Mouse (Mus musculus): ENCODE results near the gene Aig1. TPM values are rescaled to one million over a fixed set of nuclear protein-coding genes. Genes with fewer than 3 reads are reported as not detected.

Aig1 gene
- polyA plus RNA-seq, 1 experiment from 2014 or later, result 93.6 TPM

DNA sequence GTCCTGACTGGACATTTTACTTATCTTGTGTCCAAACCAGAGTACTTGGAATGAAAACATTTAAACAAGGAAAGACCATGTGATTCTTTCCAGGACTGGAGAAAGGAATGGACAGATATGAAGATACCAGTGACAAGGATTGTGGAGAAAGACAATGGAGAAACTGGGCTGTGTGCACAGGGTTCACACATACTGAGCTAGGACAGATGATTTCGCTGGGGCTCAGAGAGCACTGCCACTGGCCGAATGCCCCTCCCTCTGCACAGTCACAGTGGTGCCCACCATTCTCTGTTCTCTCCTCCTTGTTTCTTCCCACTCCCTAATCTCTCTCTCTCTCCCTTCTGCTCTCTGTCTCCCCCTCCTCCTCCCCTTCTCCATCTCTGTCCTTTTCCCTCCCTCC, 142.6 kb downstream of the Aig1 start:
- Histone ChIP-seq H3K4me3 (replicated peaks; ENCODE audit: low read length) (no peak overlapping the region), H3K4me2 (replicated peaks) (no peak overlapping the region), H3K27ac (no peak overlapping the region), H3K27me3 (ENCODE audit: control insufficient read depth, insufficient read depth, low read length) (no peaks in the 10 kb centered on the region), H3K4me1 (replicated peaks; ENCODE audit: control insufficient read depth, insufficient read depth, low read length) (no peaks in the 10 kb centered on the region), H3K36me3 (replicated peaks; ENCODE audit: control insufficient read depth, insufficient read depth) (no peaks in the 10 kb centered on the region), H3K9ac (no peak overlapping the region), H3K9me3 (ENCODE audit: control insufficient read depth, low read length) (no peaks in the 10 kb centered on the region)
- 76% methylated on average over 2 of the region's 2 CpGs for WGBS
- no peak for DNase-seq (ENCODE audit: low spot score)
- ATAC-seq (ENCODE audit: low FRiP score), result no peak

DNA sequence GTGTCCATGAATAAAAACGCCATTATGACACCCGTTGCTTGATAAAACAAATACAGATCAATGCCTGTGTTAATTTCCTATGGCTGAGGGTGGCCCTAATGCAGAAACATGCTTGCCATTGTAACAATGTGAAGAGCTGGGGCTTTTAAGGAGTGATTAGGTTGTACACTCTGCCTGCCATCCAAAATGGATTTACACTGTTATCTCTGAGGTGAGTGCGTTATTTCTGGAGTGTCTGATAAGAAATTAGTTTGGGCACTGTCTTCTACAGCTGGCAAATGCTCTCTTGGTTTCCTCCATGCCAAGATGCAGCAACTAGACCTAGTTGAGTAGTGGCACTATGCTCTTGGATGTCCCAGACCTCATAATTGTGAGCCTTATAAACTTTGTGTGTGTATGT, 143.5 kb downstream of the Aig1 start:
- whole genome bisulfite sequencing, result 96% methylated on average over 3 of the region's 3 CpGs
- Histone ChIP-seq H3K4me3 (replicated peaks; ENCODE audit: low read length) (no peak overlapping the region), H3K4me1 (replicated peaks; ENCODE audit: control insufficient read depth, insufficient read depth, low read length) (no peaks in the 10 kb centered on the region), H3K4me2 (replicated peaks) (no peak overlapping the region), H3K36me3 (replicated peaks; ENCODE audit: control insufficient read depth, insufficient read depth) (no peaks in the 10 kb centered on the region), H3K9ac (no peak overlapping the region), H3K27ac (no peak overlapping the region), H3K9me3 (ENCODE audit: control insufficient read depth, low read length) (no peaks in the 10 kb centered on the region), H3K27me3 (ENCODE audit: control insufficient read depth, insufficient read depth, low read length) (no peaks in the 10 kb centered on the region)
- no peak for DNase-seq (ENCODE audit: low spot score)
- ATAC-seq (ENCODE audit: low FRiP score), result no peak

DNA sequence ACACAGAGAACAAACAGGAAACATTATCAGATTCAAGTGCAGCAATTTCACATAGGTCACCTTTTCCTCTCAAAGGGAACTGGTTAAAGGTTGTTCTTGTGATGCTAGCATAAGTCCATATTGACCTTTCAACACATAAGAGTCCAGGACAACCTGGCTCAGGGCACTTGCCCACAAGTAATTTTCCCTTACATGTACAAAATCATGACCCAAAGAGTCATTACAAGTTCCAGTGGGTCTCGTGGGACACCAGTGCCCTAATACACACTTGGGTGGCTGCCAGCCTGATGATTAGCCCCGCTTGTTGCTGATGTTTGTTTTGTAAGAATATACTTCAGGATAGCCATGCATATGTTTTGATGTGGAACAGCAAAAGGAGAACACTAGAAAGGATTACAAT, 152.6 kb downstream of the Aig1 start:
- Histone ChIP-seq H3K27me3 (ENCODE audit: control insufficient read depth, insufficient read depth, low read length) (no peaks in the 10 kb centered on the region), H3K27ac (no peak overlapping the region), H3K36me3 (replicated peaks; ENCODE audit: control insufficient read depth, insufficient read depth) (no peaks in the 10 kb centered on the region), H3K9me3 (ENCODE audit: control insufficient read depth, low read length) (no peaks in the 10 kb centered on the region), H3K4me3 (replicated peaks; ENCODE audit: low read length) (no peak overlapping the region), H3K4me1 (replicated peaks; ENCODE audit: control insufficient read depth, insufficient read depth, low read length) (peaks cover 36% of the 10 kb centered on the region), H3K4me2 (replicated peaks) (no peak overlapping the region), H3K9ac (no peak overlapping the region)
- no peak for DNase-seq (ENCODE audit: low spot score)
- WGBS, result 45% methylated on average over 2 of the region's 2 CpGs
- ATAC-seq (ENCODE audit: low FRiP score), result no peak

DNA sequence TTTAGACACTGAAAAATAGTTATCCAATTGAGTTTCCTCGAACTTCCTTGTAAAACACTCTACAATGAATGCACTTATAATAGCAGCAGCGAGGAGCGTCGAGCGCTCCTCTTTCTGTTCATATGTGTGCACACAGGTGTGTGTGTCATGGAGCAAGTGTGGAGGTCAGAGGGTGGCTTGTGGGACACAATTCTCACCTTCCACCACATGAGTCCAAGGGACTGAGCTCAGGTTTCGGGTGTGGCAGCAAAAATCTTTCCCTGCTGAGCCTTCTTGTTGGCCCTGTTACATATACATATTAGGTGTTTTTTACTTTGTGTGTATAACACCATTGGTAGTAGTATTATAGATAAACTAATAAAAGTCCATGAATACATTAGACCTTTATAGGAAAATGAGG, 153.2 kb downstream of the Aig1 start:
- Histone ChIP-seq H3K36me3 (replicated peaks; ENCODE audit: control insufficient read depth, insufficient read depth) (no peaks in the 10 kb centered on the region), H3K27me3 (ENCODE audit: control insufficient read depth, insufficient read depth, low read length) (no peaks in the 10 kb centered on the region), H3K9me3 (ENCODE audit: control insufficient read depth, low read length) (no peaks in the 10 kb centered on the region), H3K4me2 (replicated peaks) (no peak overlapping the region), H3K9ac (no peak overlapping the region), H3K27ac (no peak overlapping the region), H3K4me1 (replicated peaks; ENCODE audit: control insufficient read depth, insufficient read depth, low read length) (peaks cover 36% of the 10 kb centered on the region), H3K4me3 (replicated peaks; ENCODE audit: low read length) (no peak overlapping the region)
- ATAC-seq (ENCODE audit: low FRiP score) (no peak), DNase-seq (ENCODE audit: low spot score) (no peak)
- WGBS, result 85% methylated on average over 6 of the region's 6 CpGs

DNA sequence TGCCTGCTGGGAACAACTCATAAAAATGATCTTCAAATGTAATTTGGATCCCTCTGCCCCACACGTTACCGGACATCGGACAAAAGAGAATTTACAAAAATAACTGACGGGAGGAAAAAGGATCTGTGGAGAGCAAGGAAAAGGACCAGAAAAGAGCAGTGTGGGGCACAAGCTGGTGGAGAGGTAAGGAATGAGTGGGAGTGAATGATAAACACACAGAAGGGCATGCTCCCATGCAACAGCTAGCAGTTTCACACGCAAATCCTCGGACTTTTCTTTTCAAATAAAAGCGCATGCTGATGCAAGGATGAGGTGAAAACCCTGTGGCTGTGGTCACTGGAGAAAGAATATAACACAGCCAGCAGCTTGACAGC, 153.9 kb downstream of the Aig1 start:
- H3K27ac ChIP-seq, result peak overlapping the region; percentile 52
- no peak overlapping the region; the same call in 1 of the 2 replicates for H3K9ac ChIP-seq
- H3K36me3 ChIP-seq (replicated peaks; ENCODE audit: control insufficient read depth, insufficient read depth), result no peaks in the 10 kb centered on the region
- peaks cover 36% of the 10 kb centered on the region for H3K4me1 ChIP-seq (replicated peaks; ENCODE audit: control insufficient read depth, insufficient read depth, low read length)
- no peaks in the 10 kb centered on the region for H3K9me3 ChIP-seq (ENCODE audit: control insufficient read depth, low read length)
- H3K27me3 ChIP-seq (ENCODE audit: control insufficient read depth, insufficient read depth, low read length), result no peaks in the 10 kb centered on the region
- ATAC-seq (ENCODE audit: low FRiP score), result peak; percentile 45; the same call in 1 of the 2 replicates
- WGBS, result 28% methylated on average over 7 of the region's 7 CpGs
- 0 out of 2 replicates have a peak overlapping the region, but pooled peaks have one; percentile 21 for H3K4me2 ChIP-seq (replicated peaks)
- no peak for DNase-seq (ENCODE audit: low spot score)
- H3K4me3 ChIP-seq (replicated peaks; ENCODE audit: low read length), result no peak overlapping the region

DNA sequence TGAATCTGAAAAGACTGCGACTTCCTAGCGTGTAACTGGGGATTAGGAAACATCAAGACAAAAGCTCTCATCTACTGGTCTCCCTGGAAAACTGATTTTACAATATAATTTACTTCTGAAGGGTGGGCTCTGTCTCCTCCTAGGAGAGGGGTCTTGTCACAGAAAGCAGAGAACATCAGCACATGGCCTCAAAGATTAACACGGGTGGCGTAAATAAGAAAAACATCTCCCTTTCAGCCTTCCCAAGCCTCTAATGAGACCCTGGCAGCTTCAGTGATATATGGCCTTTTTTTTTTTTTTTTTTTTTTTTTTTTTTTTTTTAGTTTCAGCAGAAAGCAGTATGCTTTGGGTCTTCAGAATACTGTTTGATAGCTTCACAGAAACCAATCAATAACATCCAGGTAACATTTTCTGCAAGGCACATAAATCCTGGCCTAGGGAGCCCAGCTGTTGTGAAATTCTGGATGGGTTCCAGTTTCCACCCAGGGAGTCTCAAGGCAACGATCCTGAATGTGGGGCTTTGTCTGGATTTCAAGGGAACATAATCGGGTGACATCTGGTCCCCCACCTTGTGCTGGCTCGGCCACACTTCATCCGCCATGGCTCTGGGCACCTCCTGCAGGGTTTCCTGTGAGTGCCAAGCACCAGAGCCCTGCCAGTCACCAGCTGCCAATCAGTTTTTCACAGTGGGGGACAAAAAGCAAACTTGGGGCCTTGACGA, 154.4 kb downstream of the Aig1 start:
- H3K27ac ChIP-seq, result peak overlapping the region; percentile 52
- no peak overlapping the region for H3K4me3 ChIP-seq (replicated peaks; ENCODE audit: low read length)
- DNase-seq (ENCODE audit: low spot score), result peak; percentile 73
- H3K27me3 ChIP-seq (ENCODE audit: control insufficient read depth, insufficient read depth, low read length), result no peaks in the 10 kb centered on the region
- H3K4me1 ChIP-seq (replicated peaks; ENCODE audit: control insufficient read depth, insufficient read depth, low read length), result peaks cover 36% of the 10 kb centered on the region
- H3K36me3 ChIP-seq (replicated peaks; ENCODE audit: control insufficient read depth, insufficient read depth), result no peaks in the 10 kb centered on the region
- 13% methylated on average over 9 of the region's 9 CpGs for WGBS
- H3K9ac ChIP-seq, result no peak overlapping the region; the same call in 1 of the 2 replicates
- peak; percentile 84; the same call in 1 of the 2 replicates for ATAC-seq (ENCODE audit: low FRiP score)
- 0 out of 2 replicates have a peak overlapping the region, but pooled peaks have one; percentile 21 for H3K4me2 ChIP-seq (replicated peaks)
- H3K9me3 ChIP-seq (ENCODE audit: control insufficient read depth, low read length), result no peaks in the 10 kb centered on the region

DNA sequence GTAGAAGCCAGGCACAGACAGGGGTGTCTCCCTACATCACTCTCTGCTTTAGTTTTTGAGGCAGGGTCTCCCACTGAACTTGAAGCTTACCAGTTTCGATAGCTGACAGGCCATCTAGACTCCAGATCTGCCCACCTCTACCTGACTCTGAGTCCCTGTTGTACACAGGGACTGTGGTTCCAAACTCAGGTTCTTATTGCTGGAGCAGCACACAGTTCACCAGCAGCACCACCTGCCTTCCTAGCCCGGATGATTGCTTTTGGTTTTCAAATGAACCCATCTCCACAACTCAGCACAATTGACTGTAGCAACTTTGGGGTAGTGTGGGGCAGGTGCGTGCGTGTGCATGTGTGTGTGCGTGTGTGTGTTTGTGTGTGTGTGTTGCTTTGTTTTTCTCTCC, 155.1 kb downstream of the Aig1 start:
- Histone ChIP-seq H3K27me3 (ENCODE audit: control insufficient read depth, insufficient read depth, low read length) (no peaks in the 10 kb centered on the region), H3K36me3 (replicated peaks; ENCODE audit: control insufficient read depth, insufficient read depth) (no peaks in the 10 kb centered on the region), H3K4me3 (replicated peaks; ENCODE audit: low read length) (no peak overlapping the region), H3K9ac (no peak overlapping the region), H3K4me1 (replicated peaks; ENCODE audit: control insufficient read depth, insufficient read depth, low read length) (peaks cover 36% of the 10 kb centered on the region), H3K27ac (peak overlapping the region; percentile 52), H3K4me2 (replicated peaks) (no peak overlapping the region), H3K9me3 (ENCODE audit: control insufficient read depth, low read length) (no peaks in the 10 kb centered on the region)
- DNase-seq (ENCODE audit: low spot score) (no peak), ATAC-seq (ENCODE audit: low FRiP score) (no peak)
- 83% methylated on average over 5 of the region's 5 CpGs for WGBS

DNA sequence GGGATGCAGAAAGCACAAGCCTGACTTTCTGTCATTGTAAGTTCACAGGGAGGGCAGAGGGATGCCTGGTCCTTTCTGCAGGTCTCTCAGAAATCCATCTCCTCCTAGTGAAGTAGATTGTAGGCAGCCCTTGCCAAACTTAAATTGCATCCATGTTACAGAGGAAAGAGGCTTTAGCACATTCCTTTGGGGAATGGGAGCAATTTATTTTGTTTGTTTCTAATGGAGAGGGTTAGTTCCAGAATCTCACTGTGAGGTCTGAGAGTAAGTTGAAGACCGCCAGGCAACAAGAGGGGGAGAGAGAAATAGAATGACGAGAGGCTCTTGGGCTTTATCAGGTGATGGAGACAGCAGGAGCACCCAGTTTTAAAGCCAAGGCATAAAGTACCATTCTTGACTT, 155.7 kb downstream of the Aig1 start:
- H3K9ac ChIP-seq, result no peak overlapping the region
- H3K4me1 ChIP-seq (replicated peaks; ENCODE audit: control insufficient read depth, insufficient read depth, low read length), result peaks cover 36% of the 10 kb centered on the region
- no peaks in the 10 kb centered on the region for H3K9me3 ChIP-seq (ENCODE audit: control insufficient read depth, low read length)
- DNase-seq (ENCODE audit: low spot score) (no peak), ATAC-seq (ENCODE audit: low FRiP score) (no peak)
- H3K4me3 ChIP-seq (replicated peaks; ENCODE audit: low read length), result no peak overlapping the region
- no peak overlapping the region for H3K27ac ChIP-seq
- H3K36me3 ChIP-seq (replicated peaks; ENCODE audit: control insufficient read depth, insufficient read depth), result no peaks in the 10 kb centered on the region
- 71% methylated on average over 2 of the region's 2 CpGs for WGBS
- H3K27me3 ChIP-seq (ENCODE audit: control insufficient read depth, insufficient read depth, low read length), result no peaks in the 10 kb centered on the region
- no peak overlapping the region for H3K4me2 ChIP-seq (replicated peaks)

DNA sequence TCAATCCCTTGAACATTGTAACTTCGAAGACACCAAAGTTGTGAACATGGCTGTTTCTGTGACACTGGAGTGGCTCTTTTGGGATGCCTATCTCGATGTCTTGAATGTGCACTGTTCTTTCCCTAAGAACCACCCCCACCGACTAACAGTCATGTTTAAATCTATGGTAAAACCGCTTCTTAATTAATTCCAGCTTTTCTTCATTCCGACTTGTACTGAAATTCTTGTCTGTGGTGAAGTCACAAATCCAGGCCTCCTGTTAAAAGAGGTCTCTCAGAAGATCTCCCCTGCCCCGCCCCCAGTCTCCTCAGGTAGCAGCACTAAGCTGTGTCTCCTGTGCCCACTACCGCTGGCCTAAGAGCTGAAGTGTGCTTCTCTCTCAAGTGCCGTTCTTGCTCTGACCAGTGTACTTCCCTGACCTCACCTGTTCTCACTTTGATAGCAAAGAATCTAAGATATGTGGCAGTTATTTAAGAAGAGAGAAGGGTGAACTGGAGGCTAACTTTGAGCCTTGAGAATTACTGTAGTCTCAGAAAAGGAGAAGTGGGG, 157.4 kb downstream of the Aig1 start:
- ATAC-seq (ENCODE audit: low FRiP score) (no peak), DNase-seq (ENCODE audit: low spot score) (no peak)
- Histone ChIP-seq H3K9ac (no peak overlapping the region), H3K4me3 (replicated peaks; ENCODE audit: low read length) (no peak overlapping the region), H3K4me1 (replicated peaks; ENCODE audit: control insufficient read depth, insufficient read depth, low read length) (peaks cover 28% of the 10 kb centered on the region), H3K27me3 (ENCODE audit: control insufficient read depth, insufficient read depth, low read length) (no peaks in the 10 kb centered on the region), H3K4me2 (replicated peaks) (no peak overlapping the region), H3K27ac (no peak overlapping the region), H3K9me3 (ENCODE audit: control insufficient read depth, low read length) (no peaks in the 10 kb centered on the region), H3K36me3 (replicated peaks; ENCODE audit: control insufficient read depth, insufficient read depth) (no peaks in the 10 kb centered on the region)
- WGBS, result 93% methylated on average over 8 of the region's 8 CpGs

All from hindbrain, embryonic 14.5 days (tissue).